Mouse (Mus musculus) ES-Bruce4 (cell line): Measurements from ENCODE around the gene Skint11.
"Not testable (repeated sequence)": the region's sequence is repeated elsewhere in the genome, so short reads cannot be mapped to it uniquely, and the experiment has no call there.

Source experiments
- CTCF ChIP-seq: IDR thresholded peaks from one replicate; pipeline ENCODE4 v1.8.1; 2011; ENCODE audit warnings: low read depth, low read length
- POLR2A ChIP-seq: IDR thresholded peaks from one replicate; pipeline ENCODE4 v1.8.1; 2011; ENCODE audit warnings: low read length; ENCODE audit not compliant: insufficient read depth

DNA sequence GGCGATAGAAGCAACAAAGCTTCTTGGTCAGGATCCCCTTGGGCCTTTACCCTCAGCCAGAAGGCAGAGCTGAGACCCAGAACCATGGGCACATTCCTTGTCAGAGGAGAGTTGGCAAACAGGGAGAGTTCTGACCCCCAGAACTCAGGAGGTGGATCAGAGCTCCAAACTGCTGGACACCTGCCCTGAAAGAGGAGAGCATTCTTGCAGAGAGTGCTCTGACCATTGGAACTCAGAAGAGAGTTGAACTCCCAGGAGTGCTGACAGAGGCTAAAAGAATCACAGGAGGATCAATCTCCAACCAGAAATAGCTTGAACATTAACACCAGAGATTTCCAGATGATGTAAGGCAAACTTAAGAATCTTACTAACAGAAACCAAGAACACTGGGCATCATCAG lies 93.7 kb downstream of the Skint11 start:
- TF ChIP-seq CTCF, POLR2A: not testable (repeated sequence)
